Mouse (Mus musculus) cerebellum, postnatal 36 days (tissue): ENCODE results near the gene Ddx24.

ENCODE experiments used
- DNase-seq, 2 experiments: peaks; one replicate each; pipeline ENCODE4 v3.0.0; 2021 to 2022; ENCODE audit warnings: mixed read lengths in 2 of 2

The Ddx24 gene

DNA sequence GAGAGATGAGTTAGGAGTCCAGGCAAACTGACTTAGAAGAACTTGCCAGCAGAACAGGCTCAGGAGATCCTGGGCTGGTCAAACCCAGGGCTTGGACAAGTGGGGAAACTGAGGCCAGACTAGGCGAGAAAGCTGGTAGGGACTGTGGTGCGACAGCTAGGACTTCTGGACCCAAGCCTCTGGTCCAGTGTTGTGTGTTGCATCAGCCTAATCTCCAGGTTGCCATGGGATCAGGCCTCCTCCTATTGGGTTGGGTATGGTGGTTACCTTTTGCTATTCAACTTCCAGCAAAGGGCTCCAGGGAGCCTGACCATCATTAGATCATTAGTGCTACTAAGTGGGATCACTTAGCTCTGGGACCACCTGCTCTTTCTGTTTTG is 36.3 kb downstream of the Ddx24 start:
- DNase-seq: no peak

- DNase-seq: peak; percentile 96 to 97
Measured at GRCm38 (mm10) chr12:103388505-103389347, 36.9 kb downstream of the Ddx24 start, which contains the start of gene Otub2. Gene Otub2 (plus strand): TSS chr12:103388682.

- no peak for DNase-seq
Measured at GRCm38 (mm10) chr12:103380226-103380625, 45.4 kb downstream of the Ddx24 start.

- DNase-seq: no peak
Measured at GRCm38 (mm10) chr12:103376774-103377173, 48.9 kb downstream of the Ddx24 start.

DNA sequence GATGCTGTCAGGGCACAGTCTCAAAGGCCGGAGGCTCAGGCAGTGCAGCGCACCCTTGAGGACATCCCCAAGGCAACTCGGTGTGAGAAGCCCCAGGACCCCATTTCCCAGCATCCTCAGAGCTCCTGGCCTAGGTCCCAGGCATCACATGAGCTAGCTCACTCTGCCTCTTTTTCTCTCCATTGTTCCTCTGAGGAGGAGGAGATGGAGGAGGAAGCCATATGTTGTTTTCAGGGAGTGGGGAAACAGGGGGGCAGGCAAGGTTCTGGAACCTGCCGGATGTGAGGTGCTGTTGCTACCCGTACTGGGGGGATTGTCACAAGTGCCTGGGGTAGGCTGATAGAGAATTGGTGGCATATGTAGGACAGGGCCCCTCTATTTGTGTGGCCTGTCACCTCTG is 49.5 kb downstream of the Ddx24 start:
- DNase-seq: no peak

DNA sequence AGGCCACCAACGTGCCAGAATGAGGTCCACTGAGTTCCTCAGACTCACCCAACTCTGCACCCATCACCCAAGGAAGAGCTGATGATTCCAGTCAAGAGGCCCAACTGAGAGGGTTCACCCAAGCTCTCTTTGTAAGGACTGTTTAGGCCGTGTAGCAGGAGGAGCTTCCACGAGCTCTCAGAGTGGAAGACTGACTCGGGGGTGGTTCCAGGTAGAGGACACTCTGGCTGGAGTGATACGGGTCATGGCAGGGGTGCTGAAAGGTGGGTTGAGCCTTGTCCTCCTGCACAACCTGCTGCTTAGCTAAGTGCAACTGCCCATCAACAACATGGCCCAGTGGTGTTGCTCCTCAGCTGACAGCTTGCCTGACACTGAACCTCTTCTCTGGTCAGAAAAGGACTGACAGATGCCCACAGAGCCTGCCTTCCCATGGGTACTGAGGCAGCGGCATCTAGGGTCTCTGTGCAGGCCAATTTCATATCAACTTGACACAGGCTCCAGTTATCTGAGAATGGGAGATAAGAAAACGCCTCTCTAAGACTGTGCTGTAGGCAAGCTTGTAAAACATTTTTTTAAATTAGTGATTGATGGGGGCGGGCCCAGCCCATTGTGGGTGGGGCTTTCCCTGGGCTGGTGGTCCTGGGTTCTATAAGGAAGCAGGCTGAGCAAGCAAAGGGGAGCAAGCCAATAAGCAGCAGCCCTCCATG is 51.9 kb downstream of the Ddx24 start:
- DNase-seq: no peak

DNA sequence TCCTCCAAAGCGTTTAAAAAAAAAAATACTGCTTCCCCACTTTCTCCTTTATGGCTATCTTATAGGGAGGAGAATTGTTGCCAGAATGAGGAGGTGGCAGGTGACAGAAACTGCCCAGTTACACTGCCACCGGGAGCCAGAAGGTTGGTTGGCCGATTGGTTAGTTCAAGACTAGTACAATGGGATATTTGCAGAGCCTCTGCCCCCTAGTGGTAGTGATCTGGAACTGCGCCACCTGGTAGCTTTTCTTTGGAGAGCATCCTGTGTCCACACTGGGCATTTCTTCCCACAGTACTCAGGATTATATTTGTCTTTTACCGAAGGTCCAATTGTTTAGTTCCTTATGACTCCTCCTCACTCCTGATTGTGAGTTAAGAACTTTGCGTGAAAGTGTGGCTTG is 53.9 kb downstream of the Ddx24 start:
- peak; percentile 47 to 57 for DNase-seq

DNA sequence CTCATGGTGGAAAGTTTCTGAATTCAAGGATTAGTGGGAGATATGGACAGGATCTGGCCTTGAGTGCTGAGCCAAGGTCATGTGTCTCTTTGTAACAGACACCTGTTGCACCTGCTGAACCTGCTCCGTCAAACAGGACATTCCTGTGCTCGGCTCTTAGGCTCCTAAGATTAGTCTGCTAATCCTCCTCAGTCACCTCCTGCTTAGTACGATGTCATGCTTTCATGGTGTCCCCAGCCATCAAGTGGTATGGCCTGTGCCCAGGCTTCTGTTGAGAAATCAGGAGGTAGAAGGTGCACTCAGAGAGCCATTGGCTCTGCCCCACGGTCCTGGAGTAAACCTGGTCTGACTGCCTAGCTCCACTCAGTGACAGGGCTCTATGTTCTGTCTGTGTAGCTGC is 54.8 kb downstream of the Ddx24 start:
- DNase-seq: no peak

GRCm38 (mm10) chr12:103368777-103369176 is 56.9 kb downstream of the Ddx24 start:
- DNase-seq: no peak

DNA sequence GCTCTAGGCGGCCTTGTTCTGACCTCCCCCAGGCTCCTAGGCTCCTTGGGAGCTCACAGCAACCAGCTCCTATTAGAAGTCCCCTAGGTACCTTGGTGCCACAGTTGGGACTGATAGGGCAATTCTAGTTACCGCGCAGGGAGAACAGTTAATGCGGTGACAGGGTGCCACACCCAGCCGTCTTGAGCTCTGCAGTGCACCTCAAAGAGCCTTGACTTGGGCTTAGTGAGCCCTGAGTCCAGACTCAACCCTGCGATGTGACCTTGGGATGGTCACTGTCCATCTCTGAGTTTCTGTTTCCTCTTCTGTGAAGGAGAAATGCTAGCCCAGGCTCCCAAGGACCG is 57.3 kb downstream of the Ddx24 start:
- no peak for DNase-seq

DNA sequence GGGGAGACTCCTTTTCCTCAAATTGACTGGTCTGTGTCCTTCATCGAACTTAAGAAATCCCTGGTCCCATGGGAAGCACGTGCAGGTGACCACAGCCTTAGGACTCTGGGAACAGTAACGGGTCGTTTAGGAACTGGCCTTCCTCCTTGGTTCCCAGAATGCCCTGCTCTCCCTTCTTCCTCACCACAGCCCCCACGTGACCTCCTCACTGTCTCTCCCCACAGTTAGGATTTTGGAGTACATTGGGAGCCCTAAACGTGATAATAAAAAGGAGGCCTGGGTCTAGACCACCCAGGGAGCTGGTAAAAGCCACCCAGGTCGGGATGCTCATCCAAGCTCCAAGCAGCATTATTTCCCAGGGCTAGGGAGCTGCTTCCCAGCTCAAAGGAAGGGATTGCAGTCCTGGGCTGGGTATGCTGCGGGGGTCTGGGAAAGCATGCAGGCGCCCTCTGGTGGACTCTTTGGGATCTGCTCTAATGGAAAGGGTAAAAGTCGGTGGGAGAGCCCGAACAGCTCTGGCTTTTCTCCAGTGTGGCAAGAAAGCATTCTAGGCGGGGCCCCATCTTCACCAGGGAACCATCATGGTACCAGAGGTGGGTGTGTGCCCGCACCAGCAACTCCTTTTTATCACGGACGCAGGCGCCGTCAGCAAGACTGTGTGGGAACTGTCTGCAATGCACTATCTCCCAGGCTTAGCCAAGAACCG is 57.9 kb downstream of the Ddx24 start:
- peak; percentile 60 to 66 for DNase-seq

- DNase-seq: no peak
Measured at GRCm38 (mm10) chr12:103367171-103367570, 58.5 kb downstream of the Ddx24 start.

- no peak for DNase-seq
Measured at GRCm38 (mm10) chr12:103362336-103362735, 63.3 kb downstream of the Ddx24 start.

GRCm38 (mm10) chr12:103361539-103362307 is 63.9 kb downstream of the Ddx24 start:
- no peak for DNase-seq

DNA sequence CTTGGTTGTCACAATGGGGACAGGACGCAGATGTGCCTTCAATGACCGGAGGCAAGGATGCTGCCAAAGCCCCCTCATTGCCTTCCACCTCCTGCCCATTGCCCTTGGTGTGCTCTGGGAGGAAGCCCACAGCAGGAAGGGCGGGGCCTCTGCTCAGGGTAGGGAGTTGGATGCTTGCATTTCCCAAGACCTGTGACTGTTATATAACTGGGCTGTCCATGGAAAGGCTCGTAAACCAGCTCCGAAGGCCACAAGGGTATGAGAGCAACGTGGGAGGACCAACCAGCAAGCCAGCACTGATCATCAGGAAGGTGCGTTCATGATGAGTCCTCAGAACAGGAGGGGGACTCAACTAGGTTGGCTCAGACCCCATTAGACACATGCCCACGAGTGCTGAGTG is 64.8 kb downstream of the Ddx24 start:
- DNase-seq: no peak

GRCm38 (mm10) chr12:103358951-103359801 is 66.5 kb downstream of the Ddx24 start:
- no peak for DNase-seq

- DNase-seq: no peak
Measured at GRCm38 (mm10) chr12:103358216-103358615, 67.4 kb downstream of the Ddx24 start.
